Mouse (Mus musculus): ENCODE measurements around the gene Chmp4b. TPM values are rescaled to one million over a fixed set of nuclear protein-coding genes. Genes with fewer than 3 reads are reported as not detected.

Gene Chmp4b
- total and polyA plus RNA-seq, 3 experiments: 118 to 196 TPM; not detected in 1

DNA sequence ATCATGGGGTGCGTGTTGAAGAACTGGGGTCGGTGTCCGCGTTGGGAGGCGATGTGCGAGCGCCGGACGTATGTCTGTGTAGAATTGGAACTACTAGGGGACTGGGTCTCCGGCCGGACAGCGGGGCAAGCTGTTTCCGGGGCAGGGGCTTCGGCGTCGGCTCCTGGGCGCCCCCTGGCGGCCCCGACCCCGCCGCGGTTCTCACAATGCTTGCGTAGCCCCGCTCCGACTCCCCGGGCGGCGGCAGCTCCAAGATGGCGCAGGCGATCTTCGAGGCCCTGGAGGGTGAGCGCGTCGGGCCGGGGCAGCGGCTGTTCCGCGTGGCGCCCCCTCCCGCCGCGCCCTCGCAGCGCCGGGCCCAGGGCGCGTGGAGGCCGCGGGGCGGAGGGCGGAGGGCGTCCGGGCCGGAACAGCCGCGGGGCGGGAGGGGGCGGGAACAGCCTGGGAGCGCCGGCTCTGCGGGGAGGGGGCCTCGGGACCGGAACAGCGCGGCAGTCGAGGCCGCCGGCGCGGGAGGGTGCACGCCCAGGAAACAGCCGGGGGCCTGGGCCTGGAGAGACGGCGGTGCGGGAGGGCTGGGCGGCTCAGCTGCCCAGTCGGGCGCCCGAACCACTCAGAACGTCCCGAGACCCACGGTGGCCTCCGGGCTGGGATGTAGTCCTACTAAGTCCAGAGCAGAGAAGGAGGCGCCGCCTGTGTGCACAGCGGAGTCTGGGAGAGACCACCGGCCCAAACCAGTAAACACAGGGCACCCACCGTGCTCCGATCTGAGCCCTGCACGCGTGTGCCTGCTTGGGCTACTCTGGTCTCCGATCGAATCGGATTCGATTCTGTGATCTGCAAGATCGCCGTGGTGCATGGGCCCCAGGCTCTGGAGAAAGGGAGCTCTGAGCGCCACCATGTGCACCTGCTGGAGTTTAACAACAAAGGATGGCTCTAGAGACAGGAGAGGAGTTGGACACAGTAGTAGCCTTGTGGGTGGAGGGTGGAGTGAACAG lies 38.1 kb upstream of the Chmp4b start, which contains the start of the genes Zfp341 and 4930519P11Rik (continued):
- TF ChIP-seq EP300 (IDR thresholded peaks at IDR 0.05; ENCODE audit: low read depth in 1 of 2, low read length in 2 of 2) (peak in 1 of 2 experiments; percentile 40; a peak in 1 of 4 replicates), USF1 (IDR thresholded peaks at IDR 0.05; ENCODE audit: low read depth, low read length) (no peak), USF2 (IDR thresholded peaks at IDR 0.05; ENCODE audit: borderline replicate concordance in 1 of 2, insufficient read depth in 1 of 2, low read depth in 1 of 2, low read length in 2 of 2) (no peak), GATA1 (IDR thresholded peaks at IDR 0.05; ENCODE audit: low read depth, low read length) (no peak), MYC (IDR thresholded peaks at IDR 0.05; ENCODE audit: low read depth, low read length) (peak; percentile 78)

DNA sequence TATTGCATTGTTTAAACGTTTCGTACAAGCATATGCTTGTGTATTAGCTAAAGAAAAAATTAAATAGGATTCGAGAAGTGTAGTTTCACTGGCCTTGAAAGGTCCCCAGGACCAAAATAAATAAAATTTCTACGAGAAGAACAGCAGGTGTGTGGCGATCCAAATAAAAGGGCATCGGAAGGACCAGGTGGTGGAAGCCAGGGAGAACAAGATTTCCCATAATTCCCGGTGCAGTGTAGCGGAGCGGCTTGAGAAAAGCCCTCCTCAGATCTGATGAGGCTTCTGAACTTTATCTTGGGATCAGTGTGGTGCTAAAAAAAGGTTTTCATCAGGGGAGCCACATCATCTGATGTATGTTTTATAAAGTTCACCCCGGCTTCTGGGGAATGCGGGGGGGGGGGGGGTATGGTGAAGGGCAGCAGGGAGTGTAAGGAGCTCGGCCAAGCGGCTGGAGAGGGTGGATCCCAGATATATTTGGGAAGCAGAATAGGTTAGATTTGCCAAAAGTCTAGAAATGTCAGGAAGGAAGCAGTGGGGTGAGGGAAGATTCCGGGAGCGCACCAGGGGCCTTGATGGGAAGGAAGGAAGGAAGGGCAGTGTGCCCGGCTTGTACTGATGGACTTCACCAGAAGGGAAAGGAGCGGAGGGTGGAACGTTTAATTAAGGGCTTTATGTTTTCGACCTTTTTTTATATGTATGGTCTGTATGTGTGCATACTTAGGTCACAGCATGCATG lies 36.5 kb upstream of the Chmp4b start:
- Histone ChIP-seq H3K4me1 (ENCODE audit: control insufficient read depth in 1 of 2, insufficient read depth in 2 of 2, low read length in 2 of 2) (peaks cover 14 to 28% of the 10 kb centered on the region in 2 experiments), H3K4me3 (ENCODE audit: control insufficient read depth in 1 of 2, insufficient read depth in 1 of 2, low read depth in 2 of 2, low read length in 2 of 2) (peak overlapping the region; percentile 41 to 77), H3K27me3 (ENCODE audit: control insufficient read depth in 1 of 2, insufficient read depth in 2 of 2, low read length in 2 of 2) (no peaks in the 10 kb centered on the region), H3K79me2 (ENCODE audit: control insufficient read depth, insufficient read depth, low read length, poor library complexity) (peaks cover 3% of the 10 kb centered on the region; the same call in 1 of the 2 replicates), H3K27ac (ENCODE audit: control insufficient read depth, low read depth, low read length) (peak overlapping the region; percentile 95), H3K36me3 (ENCODE audit: control insufficient read depth in 1 of 2, insufficient read depth in 2 of 2, low read length in 2 of 2) (peaks cover 0 to 23% of the 10 kb centered on the region in 2 experiments; a peak in 2 of 4 replicates), H3K9ac (ENCODE audit: control insufficient read depth, low read depth, low read length, poor library complexity, severe bottlenecking) (peak overlapping the region; percentile 73), H3K9me3 (replicated peaks; ENCODE audit: insufficient read depth, low read length) (no peaks in the 10 kb centered on the region)
- peak; percentile 66 for DNase-seq (ENCODE audit: low read depth, low spot score)
- no peak for TF ChIP-seq MYB (IDR thresholded peaks at IDR 0.05; ENCODE audit: low read depth, low read length)
- no peak for TF ChIP-seq ZNF384 (IDR thresholded peaks at IDR 0.05; ENCODE audit: low read depth, low read length)
- TF ChIP-seq RCOR1 (IDR thresholded peaks at IDR 0.05; ENCODE audit: low read depth, low read length): 0 out of 2 replicates have a peak, but pooled peaks have one; percentile 13
- no peak for TF ChIP-seq MXI1 (IDR thresholded peaks at IDR 0.05; ENCODE audit: low read depth, low read length)
- TF ChIP-seq GATA1 (IDR thresholded peaks at IDR 0.05; ENCODE audit: low read depth, low read length): peak; percentile 63
- TF ChIP-seq BHLHE40 (IDR thresholded peaks at IDR 0.05; ENCODE audit: borderline replicate concordance, low read depth, low read length): no peak
- 0 out of 2 replicates have a peak, but pooled peaks have one; percentile 20 for TF ChIP-seq TCF12 (IDR thresholded peaks at IDR 0.05; ENCODE audit: low read depth, low read length)
- TF ChIP-seq ZKSCAN1 (IDR thresholded peaks at IDR 0.05; ENCODE audit: low read depth, low read length): no peak
- TF ChIP-seq TAL1 (IDR thresholded peaks at IDR 0.05; ENCODE audit: low read length): no peak
- no peak; the same call in 1 of the 2 replicates for TF ChIP-seq TBP (IDR thresholded peaks at IDR 0.05; ENCODE audit: low read depth, low read length)
- 0 out of 2 replicates have a peak, but pooled peaks have one; percentile 33 for TF ChIP-seq HCFC1 (IDR thresholded peaks at IDR 0.05; ENCODE audit: low read depth, low read length)
- no peak for TF ChIP-seq NRF1 (IDR thresholded peaks at IDR 0.05; ENCODE audit: insufficient read depth, low read depth, low read length, poor library complexity, severe bottlenecking)
- TF ChIP-seq USF1 (IDR thresholded peaks at IDR 0.05; ENCODE audit: low read depth, low read length): no peak
- no peak for TF ChIP-seq SMC3 (IDR thresholded peaks at IDR 0.05; ENCODE audit: low read depth, low read length)
- no peak for TF ChIP-seq RAD21 (IDR thresholded peaks at IDR 0.05; ENCODE audit: low read depth, low read length)
- TF ChIP-seq ELF1 (IDR thresholded peaks at IDR 0.05; ENCODE audit: low read depth, low read length): no peak
- TF ChIP-seq ZC3H11A (IDR thresholded peaks at IDR 0.05; ENCODE audit: low read depth, low read length): no peak
- peak; percentile 42; the same call in 1 of the 2 replicates for TF ChIP-seq ETS1 (IDR thresholded peaks at IDR 0.05; ENCODE audit: low read depth, low read length)
- TF ChIP-seq NELFE (IDR thresholded peaks at IDR 0.05; ENCODE audit: low read depth, low read length): peak; percentile 54
- TF ChIP-seq POLR2AphosphoS2 (IDR thresholded peaks at IDR 0.05; ENCODE audit: low read length): no peak
- no peak for TF ChIP-seq CTCF (IDR thresholded peaks at IDR 0.05 in 2 of 3, conservative IDR thresholded peaks at IDR 0.05 in 1 of 3; ENCODE audit: control insufficient read depth in 1 of 3, insufficient read depth in 1 of 3, low read depth in 2 of 3, low read length in 3 of 3, poor library complexity in 1 of 3, severe bottlenecking in 1 of 3)
- TF ChIP-seq EP300 (IDR thresholded peaks at IDR 0.05; ENCODE audit: low read depth in 1 of 2, low read length in 2 of 2): no peak
- peak; percentile 67; the same call in 1 of the 2 replicates for TF ChIP-seq MAZ (IDR thresholded peaks at IDR 0.05; ENCODE audit: low read depth, low read length)
- TF ChIP-seq MEF2A (IDR thresholded peaks at IDR 0.05; ENCODE audit: extremely low read depth, insufficient replicate concordance, low read depth, low read length, poor library complexity, severe bottlenecking): peak; percentile 39; the same call in 1 of the 2 replicates
- TF ChIP-seq KAT2A (conservative IDR thresholded peaks at IDR 0.05; ENCODE audit: low read depth, low read length): no peak
- 0 out of 2 replicates have a peak, but pooled peaks have one; percentile 30 for TF ChIP-seq SIN3A (IDR thresholded peaks at IDR 0.05; ENCODE audit: low read length)
- TF ChIP-seq GABPA (IDR thresholded peaks at IDR 0.05; ENCODE audit: low read depth, low read length): no peak
- TF ChIP-seq POLR2A (IDR thresholded peaks at IDR 0.05; ENCODE audit: control insufficient read depth in 1 of 2, insufficient read depth in 1 of 2, low read depth in 1 of 2, low read length in 2 of 2, poor library complexity in 1 of 2): no peak
